Mouse (Mus musculus): ENCODE measurements at regions not wholly inside any gene's neighbourhood (a gene's known extent, or its start where the extent isn't known, plus 50 kb on each side); places are given as distances from the start of the nearest gene placed in this dataset.

- no peak for ATAC-seq (ENCODE audit: low FRiP score, low TSS enrichment)
- TF ChIP-seq CTCF (IDR thresholded peaks at IDR 0.05; ENCODE audit: low read depth) (no peak), EP300 (optimal IDR thresholded peaks at IDR 0.05) (no peak)
- no peak for DNase-seq (ENCODE audit: low spot score)
- H3K4me3 ChIP-seq (ENCODE audit: low read depth, low read length) = no peak overlapping the region
- no peaks in the 10 kb centered on the region for H3K27me3 ChIP-seq (ENCODE audit: control insufficient read depth, insufficient read depth, low read length)
- H3K9ac ChIP-seq (ENCODE audit: low read length) = no peak overlapping the region
- no peaks in the 10 kb centered on the region for H3K9me3 ChIP-seq (ENCODE audit: control insufficient read depth, low read length)
- no peaks in the 10 kb centered on the region for H3K4me1 ChIP-seq (replicated peaks; ENCODE audit: control insufficient read depth, insufficient read depth)
- no peaks in the 10 kb centered on the region for H3K36me3 ChIP-seq (ENCODE audit: control insufficient read depth, insufficient read depth, low read length)
- no peak overlapping the region for H3K4me2 ChIP-seq (replicated peaks; ENCODE audit: low read depth)
- no peak overlapping the region for H3K27ac ChIP-seq (replicated peaks)
Measured at GRCm38 (mm10) chr10:103829079-103829478, 313.7 kb upstream of the Gm21293 start.

- ATAC-seq (ENCODE audit: low FRiP score, low TSS enrichment) (no peak), DNase-seq (ENCODE audit: low spot score) (no peak)
- Histone ChIP-seq H3K27ac (replicated peaks) (no peak overlapping the region), H3K4me1 (replicated peaks; ENCODE audit: control insufficient read depth, insufficient read depth) (no peaks in the 10 kb centered on the region), H3K9me3 (ENCODE audit: control insufficient read depth, low read length) (no peaks in the 10 kb centered on the region), H3K36me3 (ENCODE audit: control insufficient read depth, insufficient read depth, low read length) (no peaks in the 10 kb centered on the region), H3K27me3 (ENCODE audit: control insufficient read depth, insufficient read depth, low read length) (no peaks in the 10 kb centered on the region), H3K4me3 (ENCODE audit: low read depth, low read length) (no peak overlapping the region), H3K9ac (ENCODE audit: low read length) (no peak overlapping the region), H3K4me2 (replicated peaks; ENCODE audit: low read depth) (no peak overlapping the region)
- no peak for TF ChIP-seq EP300 (optimal IDR thresholded peaks at IDR 0.05)
- no peak for TF ChIP-seq CTCF (IDR thresholded peaks at IDR 0.05; ENCODE audit: low read depth)
- WGBS = 49% methylated on average over 2 of the region's 2 CpGs
Measured at GRCm38 (mm10) chr10:103832063-103832462, 310.7 kb upstream of the Gm21293 start.

GRCm38 (mm10) chr10:103855211-103855610 lies 287.6 kb upstream of the Gm21293 start:
- Histone ChIP-seq H3K4me2 (replicated peaks; ENCODE audit: low read depth) (no peak overlapping the region), H3K4me1 (replicated peaks; ENCODE audit: control insufficient read depth, insufficient read depth) (no peaks in the 10 kb centered on the region), H3K4me3 (ENCODE audit: low read depth, low read length) (no peak overlapping the region), H3K9me3 (ENCODE audit: control insufficient read depth, low read length) (no peaks in the 10 kb centered on the region), H3K27me3 (ENCODE audit: control insufficient read depth, insufficient read depth, low read length) (no peaks in the 10 kb centered on the region), H3K27ac (replicated peaks) (no peak overlapping the region), H3K9ac (ENCODE audit: low read length) (no peak overlapping the region), H3K36me3 (ENCODE audit: control insufficient read depth, insufficient read depth, low read length) (no peaks in the 10 kb centered on the region)
- DNase-seq (ENCODE audit: low spot score) = no peak
- TF ChIP-seq EP300 (optimal IDR thresholded peaks at IDR 0.05) = no peak
- TF ChIP-seq CTCF (IDR thresholded peaks at IDR 0.05; ENCODE audit: low read depth) = no peak
- no peak for ATAC-seq (ENCODE audit: low FRiP score, low TSS enrichment)
- WGBS = 75% methylated on average over 1 of the region's 1 CpGs

GRCm38 (mm10) chr10:103860890-103861289 lies 281.9 kb upstream of the Gm21293 start:
- H3K4me2 ChIP-seq (replicated peaks; ENCODE audit: low read depth) = no peak overlapping the region
- no peak overlapping the region for H3K27ac ChIP-seq (replicated peaks)
- H3K36me3 ChIP-seq (ENCODE audit: control insufficient read depth, insufficient read depth, low read length) = no peaks in the 10 kb centered on the region
- H3K27me3 ChIP-seq (ENCODE audit: control insufficient read depth, insufficient read depth, low read length) = no peaks in the 10 kb centered on the region
- WGBS = 75% methylated on average over 1 of the region's 1 CpGs
- H3K4me3 ChIP-seq (ENCODE audit: low read depth, low read length) = no peak overlapping the region
- no peak overlapping the region for H3K9ac ChIP-seq (ENCODE audit: low read length)
- no peaks in the 10 kb centered on the region for H3K4me1 ChIP-seq (replicated peaks; ENCODE audit: control insufficient read depth, insufficient read depth)
- no peaks in the 10 kb centered on the region for H3K9me3 ChIP-seq (ENCODE audit: control insufficient read depth, low read length)
- TF ChIP-seq CTCF (IDR thresholded peaks at IDR 0.05; ENCODE audit: low read depth) (no peak), EP300 (optimal IDR thresholded peaks at IDR 0.05) (no peak)
- DNase-seq (ENCODE audit: low spot score) (no peak), ATAC-seq (ENCODE audit: low FRiP score, low TSS enrichment) (no peak)

GRCm38 (mm10) chr10:103862120-103862519 lies 280.7 kb upstream of the Gm21293 start:
- Histone ChIP-seq H3K27ac (replicated peaks) (no peak overlapping the region), H3K27me3 (ENCODE audit: control insufficient read depth, insufficient read depth, low read length) (no peaks in the 10 kb centered on the region), H3K9ac (ENCODE audit: low read length) (no peak overlapping the region), H3K4me1 (replicated peaks; ENCODE audit: control insufficient read depth, insufficient read depth) (no peaks in the 10 kb centered on the region), H3K9me3 (ENCODE audit: control insufficient read depth, low read length) (no peaks in the 10 kb centered on the region), H3K4me2 (replicated peaks; ENCODE audit: low read depth) (no peak overlapping the region), H3K4me3 (ENCODE audit: low read depth, low read length) (no peak overlapping the region), H3K36me3 (ENCODE audit: control insufficient read depth, insufficient read depth, low read length) (no peaks in the 10 kb centered on the region)
- DNase-seq (ENCODE audit: low spot score) = no peak
- WGBS = 88% methylated on average over 2 of the region's 2 CpGs
- ATAC-seq (ENCODE audit: low FRiP score, low TSS enrichment) = no peak
- TF ChIP-seq EP300 (optimal IDR thresholded peaks at IDR 0.05) (no peak), CTCF (IDR thresholded peaks at IDR 0.05; ENCODE audit: low read depth) (no peak)

GRCm38 (mm10) chr10:103863909-103864308 lies 278.9 kb upstream of the Gm21293 start:
- no peaks in the 10 kb centered on the region for H3K4me1 ChIP-seq (replicated peaks; ENCODE audit: control insufficient read depth, insufficient read depth)
- no peaks in the 10 kb centered on the region for H3K9me3 ChIP-seq (ENCODE audit: control insufficient read depth, low read length)
- H3K4me2 ChIP-seq (replicated peaks; ENCODE audit: low read depth) = no peak overlapping the region
- H3K36me3 ChIP-seq (ENCODE audit: control insufficient read depth, insufficient read depth, low read length) = no peaks in the 10 kb centered on the region
- no peak overlapping the region for H3K4me3 ChIP-seq (ENCODE audit: low read depth, low read length)
- no peak for ATAC-seq (ENCODE audit: low FRiP score, low TSS enrichment)
- no peak for TF ChIP-seq CTCF (IDR thresholded peaks at IDR 0.05; ENCODE audit: low read depth)
- H3K9ac ChIP-seq (ENCODE audit: low read length) = no peak overlapping the region
- H3K27me3 ChIP-seq (ENCODE audit: control insufficient read depth, insufficient read depth, low read length) = no peaks in the 10 kb centered on the region
- WGBS = 79% methylated on average over 3 of the region's 3 CpGs
- H3K27ac ChIP-seq (replicated peaks) = no peak overlapping the region
- no peak for DNase-seq (ENCODE audit: low spot score)
